Mouse (Mus musculus) E14TG2a.4 (cell line): ENCODE results near the gene St6galnac3.
"Not testable (repeated sequence)": the region's sequence is repeated elsewhere in the genome, so short reads cannot be mapped to it uniquely, and the experiment has no call there.

ENCODE experiments used
- H3K27me3 ChIP-seq: 2 replicates; pipeline ENCODE4 v1.6.1; 2014; ENCODE audit warnings: low read length, control low read depth; ENCODE audit not compliant: insufficient read depth
- H3K36me3 ChIP-seq: 2 replicates; pipeline ENCODE4 v1.6.1; 2014; ENCODE audit warnings: low read length, control low read depth; ENCODE audit not compliant: insufficient read depth
- H3K4me1 ChIP-seq: replicated peaks from 2 replicates; pipeline ENCODE4 v1.6.1; 2014; ENCODE audit warnings: low read depth, low read length, control low read depth
- H3K4me3 ChIP-seq: replicated peaks from 2 replicates; pipeline ENCODE4 v1.5.1; 2014; ENCODE audit warnings: mild to moderate bottlenecking, low read length
- H3K9me3 ChIP-seq: 2 replicates; pipeline ENCODE4 v1.6.1; 2014; ENCODE audit warnings: low read length, control low read depth
- CTCF ChIP-seq: conservative IDR thresholded peaks from 2 replicates; pipeline ENCODE4 v1.5.1; 2014; ENCODE audit warnings: low read length
- NANOG ChIP-seq: IDR thresholded peaks from 2 replicates; pipeline ENCODE4 v1.6.1; 2014; ENCODE audit warnings: borderline replicate concordance, low read length, mixed read lengths
- POU5F1 ChIP-seq: IDR thresholded peaks from 2 replicates; pipeline ENCODE4 v1.6.1; 2014; ENCODE audit warnings: low read length, borderline replicate concordance

The St6galnac3 gene

DNA sequence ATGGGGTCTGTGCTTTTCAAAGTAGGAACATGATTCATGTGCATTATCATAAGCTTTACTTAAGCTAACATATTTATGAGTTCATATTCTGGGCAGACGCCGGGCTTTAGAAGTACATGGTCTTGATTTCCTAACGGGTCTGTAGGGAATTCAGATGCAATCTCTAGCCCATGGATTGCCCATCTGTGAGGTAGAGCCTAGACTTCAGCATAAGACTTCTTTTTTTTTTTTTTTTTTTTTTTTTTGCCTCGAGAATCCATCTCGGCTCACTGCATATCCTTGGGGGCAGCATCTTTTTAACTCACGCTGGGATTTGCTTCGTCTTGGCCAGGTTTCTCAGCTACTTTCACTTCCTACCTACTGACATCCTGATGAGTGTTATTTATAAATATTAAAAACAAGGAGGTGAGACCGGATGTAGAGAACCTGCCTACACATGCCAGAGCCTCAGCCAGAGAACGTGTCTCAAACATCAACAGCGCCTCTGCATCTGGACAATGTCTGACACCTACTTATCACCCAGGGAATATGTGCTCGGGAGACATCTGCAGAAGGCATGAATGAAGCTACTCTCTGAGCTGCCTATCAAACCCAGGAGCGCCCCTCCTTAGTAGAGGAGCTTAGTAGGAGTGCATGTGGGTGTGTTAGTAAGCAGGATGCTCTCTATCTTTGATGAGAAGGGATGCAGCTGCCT is 328.5 kb downstream of the St6galnac3 start:
- TF ChIP-seq POU5F1: no peak
- TF ChIP-seq NANOG: no peak
- no peak for TF ChIP-seq CTCF

GRCm38 (mm10) chr3:153395351-153395750 is 329.6 kb downstream of the St6galnac3 start:
- peaks cover 40% of the 10 kb centered on the region for H3K9me3 ChIP-seq
- TF ChIP-seq NANOG: no peak
- no peak for TF ChIP-seq CTCF
- TF ChIP-seq POU5F1: no peak
- H3K36me3 ChIP-seq: peaks cover 9% of the 10 kb centered on the region
- no peaks in the 10 kb centered on the region for H3K4me1 ChIP-seq
- no peaks in the 10 kb centered on the region for H3K27me3 ChIP-seq
- H3K4me3 ChIP-seq: no peak overlapping the region

More for the DNA sequence above, 328.5 kb downstream of the St6galnac3 start:
- Histone ChIP-seq H3K4me1 (no peaks in the 10 kb centered on the region), H3K27me3 (no peaks in the 10 kb centered on the region), H3K36me3 (peaks cover 9% of the 10 kb centered on the region), H3K9me3 (peaks cover 34% of the 10 kb centered on the region), H3K4me3 (no peak overlapping the region)

GRCm38 (mm10) chr3:153394751-153395150 is 330.2 kb downstream of the St6galnac3 start:
- TF ChIP-seq CTCF (no peak), NANOG (no peak), POU5F1 (no peak)
- peaks cover 46% of the 10 kb centered on the region for H3K9me3 ChIP-seq

GRCm38 (mm10) chr3:153394224-153394623 is 330.8 kb downstream of the St6galnac3 start:
- H3K4me3 ChIP-seq: no peak overlapping the region
- H3K36me3 ChIP-seq: peaks cover 9% of the 10 kb centered on the region
- no peak for TF ChIP-seq CTCF
- TF ChIP-seq POU5F1: no peak
- TF ChIP-seq NANOG: no peak
- H3K4me1 ChIP-seq: no peaks in the 10 kb centered on the region; the same call in 1 of the 2 replicates
- H3K27me3 ChIP-seq: no peaks in the 10 kb centered on the region
- peaks cover 50% of the 10 kb centered on the region for H3K9me3 ChIP-seq

More at GRCm38 (mm10) chr3:153394751-153395150, 330.2 kb downstream of the St6galnac3 start:
- H3K27me3 ChIP-seq: no peaks in the 10 kb centered on the region
- no peak overlapping the region for H3K4me3 ChIP-seq
- peaks cover 9% of the 10 kb centered on the region for H3K36me3 ChIP-seq
- H3K4me1 ChIP-seq: no peaks in the 10 kb centered on the region; the same call in 1 of the 2 replicates

DNA sequence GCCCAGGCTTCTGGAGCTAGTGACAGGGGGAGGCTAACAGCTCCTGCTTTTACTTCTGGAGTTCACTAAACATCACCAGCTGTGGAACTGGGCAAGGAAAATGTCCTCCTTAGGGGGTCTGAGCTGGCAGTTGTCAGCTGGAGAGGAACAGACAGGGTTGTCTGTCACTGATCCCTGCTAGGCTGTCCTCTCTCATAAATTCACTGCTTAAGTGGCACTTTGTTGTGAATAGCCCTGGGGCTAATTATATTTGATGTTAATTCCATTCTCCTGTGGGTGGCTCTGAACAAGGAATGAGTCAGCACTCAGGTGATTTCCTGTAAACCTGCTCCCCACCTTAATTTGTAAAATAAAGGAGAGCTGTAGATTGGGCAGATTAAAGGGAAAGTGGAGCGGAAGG is 333.5 kb downstream of the St6galnac3 start:
- not testable (repeated sequence) for H3K36me3 ChIP-seq, H3K27me3 ChIP-seq, H3K4me1 ChIP-seq, H3K4me3 ChIP-seq
- H3K9me3 ChIP-seq: peaks cover 50% of the 10 kb centered on the region

DNA sequence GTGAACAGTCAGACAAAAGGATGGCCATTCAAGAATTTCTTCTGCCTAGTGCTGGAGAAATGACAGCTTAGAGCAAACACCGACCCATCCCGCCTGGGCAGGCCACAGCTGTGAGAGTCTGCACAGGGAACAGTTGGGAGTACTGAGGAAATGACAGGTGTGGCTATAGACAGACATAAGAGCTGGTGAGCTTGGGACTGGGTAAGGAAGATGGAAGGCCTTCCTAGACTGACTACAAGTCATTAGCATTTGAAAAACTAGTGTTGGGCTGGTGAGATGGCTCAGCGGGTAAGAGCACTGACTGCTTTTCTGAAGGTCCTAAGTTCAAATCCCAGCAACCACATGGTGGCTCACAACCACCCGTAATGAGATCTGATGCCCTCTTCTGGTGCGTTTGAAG is 340.3 kb downstream of the St6galnac3 start:
- H3K36me3 ChIP-seq, H3K4me3 ChIP-seq, H3K27me3 ChIP-seq: not testable (repeated sequence)
- Histone ChIP-seq H3K4me1 (peaks cover 18% of the 10 kb centered on the region), H3K9me3 (peaks cover 10% of the 10 kb centered on the region)

DNA sequence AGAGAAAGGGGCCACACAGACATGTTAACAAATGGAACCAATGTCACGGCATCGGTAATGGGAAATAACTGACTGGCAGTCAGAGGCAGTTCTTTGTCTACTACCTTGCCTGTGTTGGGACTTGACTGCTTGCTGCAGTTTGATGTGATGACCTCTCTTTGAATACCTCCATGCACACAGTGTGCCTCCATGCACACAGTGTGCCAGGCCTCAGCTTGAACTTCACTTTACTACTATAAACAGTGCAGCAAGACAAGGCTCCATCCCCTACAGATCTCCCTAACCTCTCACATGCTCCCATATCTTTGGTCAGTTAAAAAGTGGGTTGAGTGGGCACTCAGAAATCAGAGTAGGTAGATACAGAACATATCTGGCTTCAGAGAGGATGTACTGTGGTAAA is 341.3 kb downstream of the St6galnac3 start:
- Histone ChIP-seq H3K4me3 (no peak overlapping the region), H3K4me1 (peaks cover 18% of the 10 kb centered on the region), H3K27me3 (peaks cover 2% of the 10 kb centered on the region; the same call in 1 of the 2 replicates), H3K36me3 (no peaks in the 10 kb centered on the region), H3K9me3 (peaks cover 7% of the 10 kb centered on the region)
- no peak for TF ChIP-seq NANOG
- no peak for TF ChIP-seq CTCF
- no peak for TF ChIP-seq POU5F1

GRCm38 (mm10) chr3:153365057-153365755 is 359.8 kb downstream of the St6galnac3 start:
- no peak for TF ChIP-seq CTCF
- no peak for TF ChIP-seq POU5F1
- TF ChIP-seq NANOG: no peak
- no peaks in the 10 kb centered on the region for H3K27me3 ChIP-seq
- no peak overlapping the region for H3K4me3 ChIP-seq
- no peaks in the 10 kb centered on the region for H3K36me3 ChIP-seq
- peaks cover 8% of the 10 kb centered on the region for H3K9me3 ChIP-seq
- H3K4me1 ChIP-seq: peaks cover 42% of the 10 kb centered on the region

DNA sequence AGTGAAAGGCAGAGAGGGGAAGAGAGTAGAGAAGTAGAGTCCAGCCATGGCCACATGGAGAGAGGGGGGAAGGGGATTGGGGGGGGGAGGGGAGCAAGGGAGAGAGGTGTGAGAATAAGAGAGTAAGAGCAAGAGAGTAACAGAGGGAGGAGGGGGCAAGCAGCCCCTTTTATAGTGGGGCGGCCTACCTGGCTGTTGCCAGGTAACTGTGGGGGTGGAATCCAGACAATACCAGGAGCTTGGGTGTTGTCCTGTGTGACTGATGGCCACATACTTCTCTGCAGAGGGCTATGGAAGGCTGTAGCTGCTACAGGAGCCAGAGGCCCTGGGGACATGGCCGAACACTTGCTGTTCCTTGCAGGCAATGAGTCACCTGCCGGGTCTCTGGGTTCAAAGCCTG is 360.6 kb downstream of the St6galnac3 start:
- Histone ChIP-seq H3K36me3 (no peaks in the 10 kb centered on the region), H3K9me3 (peaks cover 8% of the 10 kb centered on the region), H3K4me3 (no peak overlapping the region), H3K4me1 (peaks cover 49% of the 10 kb centered on the region), H3K27me3 (no peaks in the 10 kb centered on the region)
- TF ChIP-seq NANOG (no peak), POU5F1 (no peak), CTCF (no peak)
